Comparison of ENCODE assay signal across 8 mouse cellular contexts in genomic region chr7:34407492-34407891, GRCm38 (mm10). TPM values are rescaled to one million over a fixed set of nuclear protein-coding genes. Genes with fewer than 3 reads are reported as not detected.
DNase-seq lines count a peak whose midpoint lies in the region; ATAC-seq and TF ChIP-seq lines count a peak whose summit lies in the region.

No protein-coding gene starts in this region.

- H3K27ac ChIP-seq in MEL (ENCODE audit: control insufficient read depth, low read depth, low read length): no peak overlapping the region
- no peak overlapping the region for H3K27ac ChIP-seq in lung, embryonic 14.5 days (ENCODE audit: low read depth)
- no peak overlapping the region for H3K27ac ChIP-seq in neural tube, embryonic 15.5 days (replicated peaks)

- DNase-seq in layer of hippocampus, postnatal 14 days (ENCODE audit: low spot score in 2 of 2): peak; percentile 32 to 71
- DNase-seq in layer of hippocampus, adult 11-12 months (ENCODE audit: low spot score): no peak
- peak; percentile 78 for DNase-seq in MEL (ENCODE audit: low read depth, low spot score)
- peak; percentile 61 for DNase-seq in cerebellum, adult 9-10 months
- peak; percentile 73 for DNase-seq in forelimb bud, embryonic 11.5 days (ENCODE audit: low read depth, low spot score)
- peak; percentile 79 for DNase-seq in induced T-regulatory cell, adult 2 months (ENCODE audit: low read depth)
- peak; percentile 89 for DNase-seq in lung, embryonic 14.5 days

- H3K27me3 ChIP-seq in MEL (ENCODE audit: control insufficient read depth in 1 of 2, insufficient read depth in 2 of 2, low read length in 2 of 2): no peaks in the 10 kb centered on the region; a peak in 1 of 4 replicates
- H3K27me3 ChIP-seq in lung, embryonic 14.5 days (ENCODE audit: insufficient read depth, low read length): no peaks in the 10 kb centered on the region
- no peaks in the 10 kb centered on the region for H3K27me3 ChIP-seq in neural tube, embryonic 15.5 days (replicated peaks)

- no peak overlapping the region for H3K4me3 ChIP-seq in MEL (ENCODE audit: control insufficient read depth in 1 of 2, insufficient read depth in 1 of 2, low read depth in 2 of 2, low read length in 2 of 2)
- H3K4me3 ChIP-seq in lung, embryonic 14.5 days (ENCODE audit: low read depth, low read length): no peak overlapping the region
- H3K4me3 ChIP-seq in neural tube, embryonic 15.5 days (replicated peaks): no peak overlapping the region

- ATAC-seq in lung, embryonic 14.5 days (ENCODE audit: insufficient read depth): peak; percentile 44; the same call in 1 of the 2 replicates
- ATAC-seq in neural tube, embryonic 15.5 days (ENCODE audit: low FRiP score): no peak

- peak; percentile 73 to 96 (median 89) for TF ChIP-seq CTCF in MEL (IDR thresholded peaks at IDR 0.05 in 2 of 3, conservative IDR thresholded peaks at IDR 0.05 in 1 of 3; ENCODE audit: control insufficient read depth in 1 of 3, insufficient read depth in 1 of 3, low read depth in 2 of 3, low read length in 3 of 3, poor library complexity in 1 of 3, severe bottlenecking in 1 of 3)
- peak; percentile 92 for TF ChIP-seq CTCF in lung, embryonic 14.5 days (IDR thresholded peaks at IDR 0.05; ENCODE audit: low read depth)

- TF ChIP-seq RAD21 in MEL (IDR thresholded peaks at IDR 0.05; ENCODE audit: low read depth, low read length): peak; percentile 94

- H3K9me3 ChIP-seq in MEL (replicated peaks; ENCODE audit: insufficient read depth, low read length): no peaks in the 10 kb centered on the region
- no peaks in the 10 kb centered on the region for H3K9me3 ChIP-seq in lung, embryonic 14.5 days (ENCODE audit: low read depth, low read length)
- no peaks in the 10 kb centered on the region for H3K9me3 ChIP-seq in neural tube, embryonic 15.5 days (replicated peaks)

- no peak for TF ChIP-seq POLR2A in MEL (IDR thresholded peaks at IDR 0.05; ENCODE audit: control insufficient read depth in 1 of 2, insufficient read depth in 1 of 2, low read depth in 1 of 2, low read length in 2 of 2, poor library complexity in 1 of 2)

- no peaks in the 10 kb centered on the region for H3K36me3 ChIP-seq in MEL (ENCODE audit: control insufficient read depth in 1 of 2, insufficient read depth in 2 of 2, low read length in 2 of 2)
- H3K36me3 ChIP-seq in lung, embryonic 14.5 days (ENCODE audit: insufficient read depth): no peaks in the 10 kb centered on the region
- H3K36me3 ChIP-seq in neural tube, embryonic 15.5 days: no peaks in the 10 kb centered on the region

- H3K4me2 ChIP-seq in lung, embryonic 14.5 days: no peak overlapping the region
- peak overlapping the region; percentile 38 for H3K4me2 ChIP-seq in neural tube, embryonic 15.5 days

- no peak overlapping the region for H3K9ac ChIP-seq in MEL (ENCODE audit: control insufficient read depth, low read depth, low read length, poor library complexity, severe bottlenecking)
- no peak overlapping the region for H3K9ac ChIP-seq in lung, embryonic 14.5 days
- H3K9ac ChIP-seq in neural tube, embryonic 15.5 days (replicated peaks): no peak overlapping the region

- no peak for TF ChIP-seq EP300 in MEL (IDR thresholded peaks at IDR 0.05; ENCODE audit: low read depth in 1 of 2, low read length in 2 of 2)

- WGBS in lung, embryonic 14.5 days: 7% methylated on average over 8 of the region's 8 CpGs
- 6% methylated on average over 8 of the region's 8 CpGs for WGBS in neural tube, embryonic 15.5 days

- H3K4me1 ChIP-seq in MEL (ENCODE audit: control insufficient read depth in 1 of 2, insufficient read depth in 2 of 2, low read length in 2 of 2): no peaks in the 10 kb centered on the region
- no peaks in the 10 kb centered on the region for H3K4me1 ChIP-seq in lung, embryonic 14.5 days (ENCODE audit: insufficient read depth)
- H3K4me1 ChIP-seq in neural tube, embryonic 15.5 days: no peaks in the 10 kb centered on the region

- no peaks in the 10 kb centered on the region for H3K79me2 ChIP-seq in MEL (ENCODE audit: control insufficient read depth, insufficient read depth, low read length, poor library complexity)

TF ChIP-seq in MEL, 35 proteins besides CTCF, POLR2A, EP300 and RAD21:
- TF ChIP-seq GATA1 (IDR thresholded peaks at IDR 0.05; ENCODE audit: low read depth, low read length) (no peak), ZC3H11A (IDR thresholded peaks at IDR 0.05; ENCODE audit: low read depth, low read length) (peak; percentile 59), SMC3 (IDR thresholded peaks at IDR 0.05; ENCODE audit: low read depth, low read length) (peak; percentile 78), MXI1 (IDR thresholded peaks at IDR 0.05; ENCODE audit: low read depth, low read length) (no peak)

RNA-seq across cellular contexts. Expression of gene Lsm14a, which starts 14.4 kb away (rescaled TPM):
- total RNA-seq in layer of hippocampus, postnatal 14 days (2021): 10 to 100 TPM; 71.2 to 77.8 TPM
- total RNA-seq in MEL (2012; rRNA removed): 66.4 and 70.1 TPM in 2 replicates
- polyA plus RNA-seq in MEL (2012; ENCODE audit: insufficient read depth in 1 of 2, insufficient read length in 2 of 2, low read depth in 1 of 2, low replicate concordance in 2 of 2, missing spikeins in 1 of 2): 100 to 1,000 TPM; 233 to 371 TPM
- polyA plus RNA-seq in lung, embryonic 14.5 days (2014; fragmentation: Nextera tagmentation; extraction: Ambion mirVana): 58.2 and 58.7 TPM in 2 replicates
- 47.5 and 59.2 TPM in 2 replicates for polyA plus RNA-seq in neural tube, embryonic 15.5 days (2015; fragmentation: Nextera tagmentation; extraction: Ambion mirVana)
